Mouse (Mus musculus) hindbrain, embryonic 14.5 days (tissue): ENCODE measurements at regions not wholly inside any gene's neighbourhood (a gene's known extent, or its start where the extent isn't known, plus 50 kb on each side); places are given as distances from the start of the nearest gene placed in this dataset.
A peak's percentile ranks its signal among the peaks of the same experiment; 100 is the strongest.
"Not testable (repeated sequence)": the region's sequence is repeated elsewhere in the genome, so short reads cannot be mapped to it uniquely, and the experiment has no call there.

ENCODE experiments used
- ATAC-seq: fragments of 200-750 bp; cut with Nextera tagmentation; 2 replicates; pipeline ENCODE4 v1.8.0; 2017; ENCODE audit warnings: moderate number of reproducible peaks, mild to moderate bottlenecking, moderate TSS enrichment, moderate library complexity; ENCODE audit not compliant: low FRiP score
- DNase-seq: peaks from one replicate; pipeline ENCODE4 v3.0.0-alpha.2; 2015; ENCODE audit warnings: low spot score
- H3K27ac ChIP-seq: fragments of 300-500 bp; sonication (generic); 2 replicates; pipeline ENCODE4 v1.5.1; 2014; ENCODE audit warnings: mild to moderate bottlenecking, moderate library complexity
- H3K27me3 ChIP-seq: fragments of 300-500 bp; sonication (generic); 2 replicates; pipeline ENCODE4 v1.6.1; 2014; ENCODE audit warnings: mild to moderate bottlenecking, low read length, mixed read lengths; ENCODE audit not compliant: control insufficient read depth, insufficient read depth
- H3K36me3 ChIP-seq: fragments of 300-500 bp; sonication (generic); replicated peaks from 2 replicates; pipeline ENCODE4 v1.6.1; 2014; ENCODE audit not compliant: control insufficient read depth, insufficient read depth
- H3K4me1 ChIP-seq: fragments of 300-500 bp; sonication (generic); replicated peaks from 2 replicates; pipeline ENCODE4 v1.6.1; 2014; ENCODE audit warnings: antibody characterized with exemption, low read length, mixed read lengths; ENCODE audit not compliant: control insufficient read depth, insufficient read depth
- H3K4me2 ChIP-seq: fragments of 300-500 bp; sonication (generic); replicated peaks from 2 replicates; pipeline ENCODE4 v1.6.1; 2014; ENCODE audit warnings: mild to moderate bottlenecking, moderate library complexity
- H3K4me3 ChIP-seq: fragments of 300-500 bp; sonication (generic); replicated peaks from 2 replicates; pipeline ENCODE4 v1.5.1; 2014; ENCODE audit warnings: mild to moderate bottlenecking, low read length
- H3K9ac ChIP-seq: fragments of 300-500 bp; sonication (generic); 2 replicates; pipeline ENCODE4 v1.6.1; 2014
- H3K9me3 ChIP-seq: fragments of 300-500 bp; sonication (generic); 2 replicates; pipeline ENCODE4 v1.6.1; 2016; ENCODE audit warnings: low read length; ENCODE audit not compliant: control insufficient read depth
- WGBS: fragments of 180-500 bp; shearing (Covaris S2); extraction: QIAGEN DNeasy Blood & Tissue Kit; methylation state at CpG from one replicate; pipeline ENCODE4 v1.1.7; 2014; 5-methylcytosine and 5-hydroxymethylcytosine counted together

- Histone ChIP-seq H3K4me1 (no peaks in the 10 kb centered on the region), H3K36me3 (no peaks in the 10 kb centered on the region), H3K27me3 (no peaks in the 10 kb centered on the region), H3K9ac (no peak overlapping the region), H3K27ac (no peak overlapping the region), H3K4me3 (no peak overlapping the region), H3K9me3 (no peaks in the 10 kb centered on the region), H3K4me2 (no peak overlapping the region)
- WGBS, result 83% methylated on average over 5 of the region's 5 CpGs
- DNase-seq (no peak), ATAC-seq (no peak)
Observed at GRCm38 (mm10) chr8:18000750-18001149, 977.3 kb downstream of the Defb40 start.

GRCm38 (mm10) chr8:17984779-17985178 is 993.3 kb downstream of the Defb40 start:
- Histone ChIP-seq H3K9me3 (no peaks in the 10 kb centered on the region), H3K27ac (no peak overlapping the region), H3K4me1 (no peaks in the 10 kb centered on the region), H3K4me3 (no peak overlapping the region), H3K9ac (no peak overlapping the region), H3K27me3 (no peaks in the 10 kb centered on the region), H3K36me3 (no peaks in the 10 kb centered on the region), H3K4me2 (no peak overlapping the region)
- no peak for DNase-seq
- WGBS, result 74% methylated on average over 1 of the region's 1 CpGs
- ATAC-seq, result 0 out of 2 replicates have a peak, but pooled peaks have one; percentile 53

GRCm38 (mm10) chr8:17948848-17949247 is 1029.2 kb downstream of the Defb40 start:
- no peaks in the 10 kb centered on the region for H3K9me3 ChIP-seq
- WGBS, result 17% methylated on average over 1 of the region's 1 CpGs
- peak overlapping the region; percentile 43 for H3K4me2 ChIP-seq
- no peak overlapping the region for H3K4me3 ChIP-seq
- ATAC-seq (no peak), DNase-seq (no peak)
- H3K27me3 ChIP-seq, result no peaks in the 10 kb centered on the region
- H3K4me1 ChIP-seq, result 0 out of 2 replicates have a peak, but pooled peaks cover 6% of the 10 kb centered on the region
- no peaks in the 10 kb centered on the region for H3K36me3 ChIP-seq
- H3K9ac ChIP-seq, result no peak overlapping the region
- H3K27ac ChIP-seq, result no peak overlapping the region

GRCm38 (mm10) chr8:17948053-17948834 is 1029.8 kb downstream of the Defb40 start:
- Histone ChIP-seq H3K9me3 (no peaks in the 10 kb centered on the region), H3K4me2 (peak overlapping the region; percentile 43), H3K9ac (peak overlapping the region; percentile 13; the same call in 1 of the 2 replicates), H3K4me3 (no peak overlapping the region), H3K27me3 (no peaks in the 10 kb centered on the region), H3K4me1 (0 out of 2 replicates have a peak, but pooled peaks cover 6% of the 10 kb centered on the region), H3K27ac (peak overlapping the region; percentile 26; the same call in 1 of the 2 replicates), H3K36me3 (no peaks in the 10 kb centered on the region)
- DNase-seq (peak; percentile 45), ATAC-seq (peak; percentile 65; the same call in 1 of the 2 replicates)
- WGBS, result 39% methylated on average over 22 of the region's 22 CpGs

GRCm38 (mm10) chr8:17934696-17935095 is 1043.4 kb downstream of the Defb40 start:
- no peaks in the 10 kb centered on the region for H3K36me3 ChIP-seq
- no peak for ATAC-seq
- H3K9ac ChIP-seq, result no peak overlapping the region
- no peaks in the 10 kb centered on the region for H3K9me3 ChIP-seq
- H3K4me3 ChIP-seq, result no peak overlapping the region
- no peak overlapping the region for H3K4me2 ChIP-seq
- no peak overlapping the region for H3K27ac ChIP-seq
- DNase-seq, result no peak
- H3K27me3 ChIP-seq, result no peaks in the 10 kb centered on the region
- no peaks in the 10 kb centered on the region for H3K4me1 ChIP-seq

GRCm38 (mm10) chr8:17909316-17909715 is 1068.7 kb downstream of the Defb40 start:
- no peak for ATAC-seq
- Histone ChIP-seq H3K9me3 (no peaks in the 10 kb centered on the region), H3K4me2 (no peak overlapping the region), H3K4me3 (no peak overlapping the region), H3K9ac (no peak overlapping the region), H3K27me3 (no peaks in the 10 kb centered on the region), H3K27ac (no peak overlapping the region), H3K36me3 (no peaks in the 10 kb centered on the region), H3K4me1 (no peaks in the 10 kb centered on the region)
- DNase-seq, result no peak
- 92% methylated on average over 15 of the region's 15 CpGs for WGBS

- 71% methylated on average over 5 of the region's 5 CpGs for WGBS
Observed at GRCm38 (mm10) chr8:17888598-17888997, 1089.5 kb downstream of the Defb40 start.

GRCm38 (mm10) chr8:17863388-17863787 is 1114.7 kb downstream of the Defb40 start:
- ATAC-seq (no peak), DNase-seq (no peak)
- Histone ChIP-seq H3K4me3 (no peak overlapping the region), H3K4me1 (no peaks in the 10 kb centered on the region), H3K27ac (no peak overlapping the region), H3K9ac (no peak overlapping the region), H3K27me3 (no peaks in the 10 kb centered on the region), H3K4me2 (no peak overlapping the region), H3K9me3 (no peaks in the 10 kb centered on the region), H3K36me3 (no peaks in the 10 kb centered on the region)
- whole genome bisulfite sequencing, result 94% methylated on average over 2 of the region's 2 CpGs

More at GRCm38 (mm10) chr8:17888598-17888997, 1089.5 kb downstream of the Defb40 start:
- DNase-seq, H3K27me3 ChIP-seq, H3K9ac ChIP-seq, H3K36me3 ChIP-seq, H3K4me2 ChIP-seq, H3K9me3 ChIP-seq, H3K4me3 ChIP-seq, H3K4me1 ChIP-seq, ATAC-seq, H3K27ac ChIP-seq: not testable (repeated sequence)
